Mouse (Mus musculus) heart, adult 11 months (tissue): ENCODE data around the gene Cplane1.

ENCODE experiments used
- DNase-seq: peaks from one replicate; pipeline ENCODE4 v3.0.0; 2022

Gene Cplane1

GRCm38 (mm10) chr15:8302944-8303343 is 134.0 kb downstream of the Cplane1 start:
- no peak for DNase-seq

DNA sequence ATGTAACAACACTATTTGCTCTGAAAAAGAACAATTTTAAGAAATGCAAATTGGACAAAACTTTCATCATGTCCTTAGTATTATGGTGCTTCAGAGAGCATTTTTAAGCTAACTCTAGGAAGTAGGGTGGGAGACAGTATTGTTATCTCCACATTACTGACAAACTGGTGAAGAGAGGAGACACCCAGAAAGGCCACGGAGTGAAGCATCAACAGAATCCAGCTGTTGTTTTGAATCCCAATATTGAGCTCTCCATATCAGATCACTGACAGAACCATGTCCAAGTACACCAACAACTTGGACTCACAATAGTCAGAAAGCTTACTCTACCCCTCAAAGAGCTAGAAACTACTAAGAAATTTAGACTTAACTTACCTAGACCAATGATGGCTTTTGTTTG is 136.6 kb downstream of the Cplane1 start:
- DNase-seq: no peak

- no peak for DNase-seq
Measured at GRCm38 (mm10) chr15:8317381-8317780, 148.5 kb downstream of the Cplane1 start.

- no peak for DNase-seq
Measured at GRCm38 (mm10) chr15:8319191-8319590, 150.3 kb downstream of the Cplane1 start.
